Mouse (Mus musculus): ENCODE measurements at regions not wholly inside any gene's neighbourhood (a gene's known extent, or its start where the extent isn't known, plus 50 kb on each side); places are given as distances from the start of the nearest gene placed in this dataset.
A peak's percentile ranks its signal among the peaks of the same experiment; 100 is the strongest.

DNA sequence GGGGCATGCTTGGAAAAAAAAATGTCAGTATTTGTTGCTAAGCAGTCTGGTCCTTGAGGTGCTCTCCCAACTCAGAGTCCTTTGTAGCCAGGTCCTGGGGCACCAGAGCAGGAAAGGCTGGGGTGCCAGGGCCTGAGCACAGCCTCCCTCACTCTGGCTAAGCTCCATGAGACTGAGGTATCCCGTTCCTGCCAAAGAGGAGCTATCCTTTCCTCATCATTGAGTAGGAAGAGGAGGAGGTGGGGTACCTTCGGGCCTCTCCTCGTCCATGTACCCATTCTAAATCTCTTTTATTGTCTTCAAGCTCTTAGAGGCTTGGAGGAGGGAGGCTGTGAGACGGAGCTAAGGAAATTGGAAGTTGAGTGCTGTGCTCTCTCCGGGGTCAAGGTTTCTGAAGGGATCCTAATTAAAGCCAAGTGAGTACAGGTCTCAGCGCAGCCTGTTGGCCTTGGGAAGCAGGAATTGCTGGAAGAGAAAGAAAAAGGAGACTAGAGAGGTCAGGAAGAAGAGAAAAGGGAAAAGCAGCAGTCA is 435.6 kb upstream of the Zmiz1 start:
- no peak for TF ChIP-seq CTCF (IDR thresholded peaks at IDR 0.05)
- Histone ChIP-seq H3K4me3 (no peak overlapping the region), H3K27ac (no peak overlapping the region)
- no peak for DNase-seq
- intact Hi-C loops (cut with DNase I): no loop called here

GRCm38 (mm10) chr14:25025074-25025473 is 433.9 kb upstream of the Zmiz1 start:
- no peak for TF ChIP-seq CTCF (IDR thresholded peaks at IDR 0.05)
- H3K4me3 ChIP-seq: no peak overlapping the region
- H3K27ac ChIP-seq: no peak overlapping the region
- DNase-seq: no peak
- intact Hi-C loops (cut with DNase I): no loop called here

DNA sequence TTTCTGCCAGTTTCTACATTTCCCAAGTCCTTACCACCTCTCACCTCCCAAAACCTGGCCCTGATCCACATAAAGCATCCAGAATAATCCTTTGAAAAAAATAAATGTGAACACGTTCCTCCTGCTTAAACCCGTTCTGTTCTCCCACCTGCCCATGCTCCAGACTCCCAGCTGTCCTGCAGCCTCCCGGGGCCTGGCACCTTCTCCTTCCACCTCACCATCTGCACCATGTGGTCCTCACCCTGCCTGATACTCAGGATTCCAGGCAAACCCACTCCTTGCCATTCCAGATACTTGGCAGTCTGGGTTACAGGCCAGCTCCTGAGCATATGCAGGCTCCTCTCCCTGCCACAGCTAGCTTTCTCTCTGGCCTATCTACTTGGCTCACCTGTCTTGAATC is 431.9 kb upstream of the Zmiz1 start:
- TF ChIP-seq CTCF (IDR thresholded peaks at IDR 0.05): no peak
- no peak overlapping the region for H3K4me3 ChIP-seq
- intact Hi-C loops (cut with DNase I): no loop called here
- DNase-seq: no peak
- H3K27ac ChIP-seq: no peak overlapping the region

GRCm38 (mm10) chr14:25027842-25028241 is 431.1 kb upstream of the Zmiz1 start:
- H3K27ac ChIP-seq: no peak overlapping the region
- H3K4me3 ChIP-seq: no peak overlapping the region
- no peak for DNase-seq
- intact Hi-C loops (cut with DNase I): no loop called here
- TF ChIP-seq CTCF (IDR thresholded peaks at IDR 0.05): no peak

GRCm38 (mm10) chr14:25030881-25031280 is 428.1 kb upstream of the Zmiz1 start:
- no peak for TF ChIP-seq CTCF (IDR thresholded peaks at IDR 0.05)
- intact Hi-C loops (cut with DNase I): no loop called here
- no peak overlapping the region for H3K27ac ChIP-seq
- no peak for DNase-seq
- no peak overlapping the region for H3K4me3 ChIP-seq

DNA sequence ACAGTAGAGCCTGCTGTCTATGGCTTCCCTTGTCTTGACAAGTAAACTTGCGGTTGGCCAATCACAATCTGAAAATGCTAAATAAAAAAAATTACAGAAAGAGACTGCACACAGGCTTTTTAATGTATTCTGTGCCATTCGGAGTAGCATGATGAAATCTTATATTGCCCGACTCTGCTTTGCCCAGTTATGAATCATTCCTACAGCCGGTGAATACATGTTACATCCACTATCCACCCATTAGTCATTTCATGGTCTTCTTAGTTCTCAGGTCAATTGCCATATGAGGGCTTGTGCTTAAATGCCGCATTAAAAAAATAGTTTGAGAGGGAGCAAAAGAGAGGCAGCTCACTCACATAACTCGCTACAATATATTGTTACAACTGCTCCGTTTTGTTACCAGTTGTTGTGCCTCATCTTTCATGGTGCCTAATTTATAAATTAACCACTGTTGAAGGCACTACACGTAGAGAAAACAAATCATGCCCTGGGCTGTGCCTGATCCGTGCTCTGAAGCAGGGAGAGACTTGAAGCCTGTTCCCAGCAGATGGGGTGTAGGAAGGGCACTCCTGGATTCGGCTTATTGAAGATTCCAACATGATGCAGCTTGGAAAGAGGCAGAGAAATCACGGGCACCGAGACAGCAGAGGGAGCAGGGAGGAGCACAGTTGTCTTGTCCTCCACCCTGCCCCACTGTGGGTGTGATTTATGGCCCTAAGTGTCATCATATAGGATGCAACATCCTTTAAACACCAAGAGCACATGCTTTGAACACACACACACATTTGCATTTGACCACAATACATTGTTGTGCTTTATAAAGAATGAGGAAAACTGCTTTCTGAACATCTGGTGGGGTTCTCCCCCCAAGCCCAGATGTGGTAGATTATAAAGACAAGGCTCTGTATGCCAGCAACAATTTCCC is 427.0 kb upstream of the Zmiz1 start:
- Histone ChIP-seq H3K27ac (no peak overlapping the region), H3K4me3 (no peak overlapping the region)
- no peak for DNase-seq
- intact Hi-C loops (cut with DNase I): no loop called here
- no peak for TF ChIP-seq CTCF (IDR thresholded peaks at IDR 0.05)

DNA sequence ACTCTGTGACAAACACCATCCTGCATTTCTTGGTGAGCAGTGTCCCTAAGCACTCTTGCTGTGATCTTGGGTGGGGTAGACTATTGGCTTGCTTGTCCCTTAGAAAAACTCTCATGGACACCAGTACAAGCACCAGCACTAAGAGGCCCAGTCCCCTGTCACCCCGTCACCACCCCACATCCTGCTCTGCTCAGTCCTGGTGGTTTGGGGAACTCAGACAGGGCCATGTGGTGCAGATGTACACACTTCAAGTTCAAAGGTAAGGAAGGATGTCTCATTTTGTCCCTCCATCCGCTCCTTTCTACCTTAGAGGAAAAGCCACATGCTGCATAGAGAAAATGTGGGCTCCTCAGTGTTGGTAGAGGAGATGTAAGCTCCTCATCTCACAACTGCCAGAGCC is 426.1 kb upstream of the Zmiz1 start:
- no peak for TF ChIP-seq CTCF (IDR thresholded peaks at IDR 0.05)
- Histone ChIP-seq H3K4me3 (no peak overlapping the region), H3K27ac (no peak overlapping the region)
- intact Hi-C loops (cut with DNase I): no loop called here
- DNase-seq: no peak

DNA sequence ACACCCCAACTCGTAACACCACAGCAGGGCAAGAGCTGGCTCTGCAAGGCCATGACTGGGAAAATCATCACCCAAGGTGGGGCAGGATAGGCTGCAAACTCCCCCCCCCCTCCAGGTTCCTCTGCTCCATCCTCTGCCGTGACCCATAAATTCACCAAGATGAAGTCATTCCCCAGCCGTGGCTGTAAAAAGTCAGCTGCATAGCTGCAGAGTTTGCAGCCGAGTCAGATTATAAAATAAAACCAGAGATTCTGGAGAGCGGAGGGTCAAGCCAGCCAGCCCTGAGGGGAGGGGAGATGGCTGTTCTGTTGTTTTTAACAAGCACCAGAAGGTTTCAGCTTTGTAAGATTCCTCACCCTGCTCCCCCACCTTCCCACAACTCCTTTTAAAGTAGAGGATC is 416.7 kb upstream of the Zmiz1 start:
- DNase-seq: no peak
- Histone ChIP-seq H3K4me3 (no peak overlapping the region), H3K27ac (no peak overlapping the region)
- intact Hi-C loops (cut with DNase I): no loop called here
- no peak for TF ChIP-seq CTCF (IDR thresholded peaks at IDR 0.05)

GRCm38 (mm10) chr14:25044106-25044505 is 414.9 kb upstream of the Zmiz1 start:
- intact Hi-C loops (cut with DNase I): no loop called here
- Histone ChIP-seq H3K27ac (no peak overlapping the region), H3K4me3 (no peak overlapping the region)
- DNase-seq: no peak
- TF ChIP-seq CTCF (IDR thresholded peaks at IDR 0.05): no peak

- DNase-seq: no peak
- no peak for TF ChIP-seq CTCF (IDR thresholded peaks at IDR 0.05)
- intact Hi-C loops (cut with DNase I): no loop called here
Measured at GRCm38 (mm10) chr14:25044867-25045266, 414.1 kb upstream of the Zmiz1 start.

DNA sequence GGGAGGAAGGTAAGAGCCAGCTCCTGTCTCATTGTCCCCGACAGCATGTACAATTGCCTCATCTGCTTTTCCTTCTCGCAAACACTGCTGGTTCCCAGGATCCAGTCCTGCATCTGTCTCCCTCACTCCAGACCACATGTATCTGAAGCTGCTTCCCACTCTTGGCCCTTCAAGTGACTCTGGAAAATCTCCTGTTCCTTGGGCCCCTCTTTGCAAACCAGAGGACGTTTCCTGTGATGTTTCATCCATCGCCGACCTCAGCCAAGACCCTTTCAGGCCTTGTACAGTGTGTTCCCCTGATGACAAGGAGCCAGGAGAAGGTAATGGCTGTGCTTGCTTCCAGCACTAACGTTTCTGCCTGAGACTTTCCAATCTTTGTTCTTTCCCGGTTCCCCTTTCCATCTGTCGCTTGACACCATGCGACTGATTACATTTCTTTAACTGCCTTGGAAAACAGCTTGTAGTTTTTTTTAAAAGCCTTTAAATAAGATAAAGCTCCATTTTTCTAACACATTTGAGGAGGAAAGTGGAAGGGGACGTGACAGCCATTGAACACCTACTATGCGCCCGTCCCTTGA is 408.2 kb upstream of the Zmiz1 start:
- H3K4me3 ChIP-seq: no peak overlapping the region
- no peak for DNase-seq
- no peak overlapping the region for H3K27ac ChIP-seq
- intact Hi-C loops (cut with DNase I): no loop called here
- TF ChIP-seq CTCF (IDR thresholded peaks at IDR 0.05): no peak

More at GRCm38 (mm10) chr14:25044867-25045266, 414.1 kb upstream of the Zmiz1 start:
- H3K27ac ChIP-seq: no peak overlapping the region
- no peak overlapping the region for H3K4me3 ChIP-seq

GRCm38 (mm10) chr14:25052175-25052574 is 406.8 kb upstream of the Zmiz1 start:
- Histone ChIP-seq H3K27ac (no peak overlapping the region), H3K4me3 (no peak overlapping the region)
- intact Hi-C loops (cut with DNase I): no loop called here
- DNase-seq: peak; percentile 34
- no peak for TF ChIP-seq CTCF (IDR thresholded peaks at IDR 0.05)

DNA sequence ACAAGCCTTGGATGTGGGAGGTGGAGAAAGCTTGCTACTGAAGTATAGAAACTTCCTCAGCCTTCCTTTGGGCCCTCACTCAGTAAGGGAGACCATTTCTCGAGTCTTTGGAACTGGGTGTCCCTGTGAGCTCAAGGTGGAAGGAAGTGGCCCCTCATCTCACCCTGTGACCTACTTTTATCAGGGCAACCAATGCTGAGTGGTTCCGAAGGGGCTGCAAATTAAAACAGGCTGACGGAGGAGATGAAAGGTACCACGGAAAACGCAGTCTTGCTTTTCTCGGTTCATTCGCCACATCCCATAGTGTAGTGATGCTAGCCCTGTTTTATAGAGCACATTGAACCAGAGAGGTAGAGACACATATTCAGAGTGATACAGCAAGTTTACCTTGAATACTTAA is 399.6 kb upstream of the Zmiz1 start:
- TF ChIP-seq CTCF (IDR thresholded peaks at IDR 0.05): no peak
- no peak overlapping the region for H3K27ac ChIP-seq
- no peak for DNase-seq
- intact Hi-C loops (cut with DNase I): no loop called here
- H3K4me3 ChIP-seq: no peak overlapping the region
